Mouse (Mus musculus) testis, adult 2 months (tissue): ENCODE data around the gene Atl3.

ENCODE experiments used
- CTCF ChIP-seq: fragments of 200-500 bp; IDR thresholded peaks from 2 replicates; pipeline ENCODE4 v1.5.1; 2012; ENCODE audit warnings: low read depth, mild to moderate bottlenecking, inconsistent platforms, low read length, moderate library complexity; ENCODE audit not compliant: control insufficient read depth, insufficient read depth, insufficient replicate concordance
- POLR2A ChIP-seq: fragments of 200-500 bp; IDR thresholded peaks from 2 replicates; pipeline ENCODE4 v1.6.1; 2012; ENCODE audit warnings: low read depth, mild to moderate bottlenecking, inconsistent platforms, low read length, moderate library complexity; ENCODE audit not compliant: control insufficient read depth

- TF ChIP-seq POLR2A = no peak
- no peak for TF ChIP-seq CTCF
Observed at GRCm38 (mm10) chr19:7445105-7445504, 48.7 kb upstream of the Atl3 start.
